In the genomic region with DNA sequence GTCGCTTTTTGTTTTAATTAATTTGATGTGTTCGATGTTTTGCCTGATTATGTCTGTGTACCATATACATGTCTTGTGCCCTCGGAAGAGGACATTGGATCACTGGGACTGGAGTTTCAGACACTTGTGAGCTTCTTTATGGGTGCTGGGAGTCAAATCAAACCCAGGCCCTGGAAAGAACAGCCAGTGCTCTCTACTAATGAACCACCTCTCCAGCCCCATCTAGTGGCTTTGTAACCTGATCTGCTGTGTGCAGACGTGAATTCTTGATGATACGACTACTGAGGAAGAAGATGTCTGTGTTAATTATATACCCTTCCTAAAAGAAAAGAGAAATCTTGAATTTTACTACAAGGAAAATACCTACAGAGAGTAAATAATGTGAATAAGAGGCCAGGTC, we compare ENCODE assay signal across 8 mouse cellular contexts. TPM values are rescaled to one million over a fixed set of nuclear protein-coding genes. Genes with fewer than 3 reads are reported as not detected.
A peak's percentile ranks its signal among the peaks of the same experiment; 100 is the strongest.
DNase-seq lines count a peak whose midpoint lies in the region; ATAC-seq and TF ChIP-seq lines count a peak whose summit lies in the region.

No protein-coding gene starts in this region.

- H3K27me3 ChIP-seq in neural tube, embryonic 15.5 days (replicated peaks): no peaks in the 10 kb centered on the region
- H3K27me3 ChIP-seq in forebrain, embryonic 15.5 days: no peaks in the 10 kb centered on the region

- DNase-seq in gastrocnemius, adult 2 months: peak; percentile 40
- DNase-seq in gastrocnemius, postnatal 4 days (ENCODE audit: low spot score in 2 of 2): no peak
- peak; percentile 51 to 60 for DNase-seq in spleen, postnatal 36 days (ENCODE audit: low spot score in 2 of 2)
- DNase-seq in spleen, postnatal 14 days (ENCODE audit: low spot score in 2 of 2): no peak
- peak; percentile 66 for DNase-seq in thymus, postnatal 14 days

- H3K27ac ChIP-seq in gastrocnemius, adult 2 months: no peak overlapping the region
- no peak overlapping the region for H3K27ac ChIP-seq in neural tube, embryonic 15.5 days (replicated peaks)
- H3K27ac ChIP-seq in forebrain, embryonic 15.5 days (replicated peaks): no peak overlapping the region

- peaks cover 6% of the 10 kb centered on the region; the same call in 1 of the 2 replicates for H3K36me3 ChIP-seq in neural tube, embryonic 15.5 days
- peaks cover 2% of the 10 kb centered on the region; the same call in 1 of the 2 replicates for H3K36me3 ChIP-seq in forebrain, embryonic 15.5 days

- H3K4me3 ChIP-seq in gastrocnemius, adult 2 months: no peak overlapping the region
- H3K4me3 ChIP-seq in neural tube, embryonic 15.5 days (replicated peaks): no peak overlapping the region
- H3K4me3 ChIP-seq in forebrain, embryonic 15.5 days: no peak overlapping the region

- 88% methylated on average over 5 of the region's 5 CpGs for WGBS in neural tube, embryonic 15.5 days
- WGBS in forebrain, embryonic 15.5 days: 84% methylated on average over 5 of the region's 5 CpGs

- no peak overlapping the region for H3K4me2 ChIP-seq in neural tube, embryonic 15.5 days
- no peak overlapping the region for H3K4me2 ChIP-seq in forebrain, embryonic 15.5 days (replicated peaks)

- no peak overlapping the region for H3K9ac ChIP-seq in neural tube, embryonic 15.5 days (replicated peaks)
- H3K9ac ChIP-seq in forebrain, embryonic 15.5 days (replicated peaks): no peak overlapping the region

- H3K9me3 ChIP-seq in neural tube, embryonic 15.5 days (replicated peaks): no peaks in the 10 kb centered on the region
- H3K9me3 ChIP-seq in forebrain, embryonic 15.5 days: no peaks in the 10 kb centered on the region

- 0 out of 2 replicates have a peak, but pooled peaks have one; percentile 27 for ATAC-seq in granulocyte monocyte progenitor cell, adult 5-6 weeks (replicated peaks; ENCODE audit: poor library complexity, severe bottlenecking)
- ATAC-seq in neural tube, embryonic 15.5 days (ENCODE audit: low FRiP score): no peak
- ATAC-seq in forebrain, embryonic 15.5 days (replicated peaks): no peak

- no peaks in the 10 kb centered on the region for H3K4me1 ChIP-seq in neural tube, embryonic 15.5 days
- H3K4me1 ChIP-seq in forebrain, embryonic 15.5 days: no peaks in the 10 kb centered on the region

- intact Hi-C loops in gastrocnemius, adult 2 months (cut with DNase I): no loop called here

- peak; percentile 62 for TF ChIP-seq CTCF in gastrocnemius, adult 2 months (IDR thresholded peaks at IDR 0.05)

RNA-seq across cellular contexts. Expression of a gene that starts 18.0 kb away (rescaled TPM):
- 10 to 100 TPM; 24.9 to 28.7 TPM for total RNA-seq in gastrocnemius, adult 2 months (2021)
- total RNA-seq in gastrocnemius, postnatal 4 days (2021): 10 to 100 TPM; 37.1 to 40.6 TPM
- total RNA-seq in granulocyte monocyte progenitor cell, adult 5-6 weeks (2014; fragmentation: Nextera tagmentation): 74.1 and 86.3 TPM in 2 replicates
- total RNA-seq in granulocyte monocyte progenitor cell, adult 5-6 weeks (2017): 31.7 and 32.7 TPM in 2 replicates
- polyA plus RNA-seq in neural tube, embryonic 15.5 days (2015; fragmentation: Nextera tagmentation; extraction: Ambion mirVana): 3.5 and 4.4 TPM in 2 replicates
- polyA plus RNA-seq in forebrain, embryonic 15.5 days (2015; fragmentation: Nextera tagmentation; extraction: Ambion mirVana): 4.1 and 4.8 TPM in 2 replicates

Comparison
In these comparisons a context has a peak if more than half of its experiments do, and no peak if none do; other contexts are left out.
1. DNase-seq: peak in gastrocnemius, adult 2 months (single experiment), spleen, postnatal 36 days (2 of 2) and thymus, postnatal 14 days (single experiment); none in gastrocnemius, postnatal 4 days (0 of 2) and spleen, postnatal 14 days (0 of 2).